Mouse (Mus musculus): ENCODE results near the gene Ddr1.

Ddr1 gene

DNA sequence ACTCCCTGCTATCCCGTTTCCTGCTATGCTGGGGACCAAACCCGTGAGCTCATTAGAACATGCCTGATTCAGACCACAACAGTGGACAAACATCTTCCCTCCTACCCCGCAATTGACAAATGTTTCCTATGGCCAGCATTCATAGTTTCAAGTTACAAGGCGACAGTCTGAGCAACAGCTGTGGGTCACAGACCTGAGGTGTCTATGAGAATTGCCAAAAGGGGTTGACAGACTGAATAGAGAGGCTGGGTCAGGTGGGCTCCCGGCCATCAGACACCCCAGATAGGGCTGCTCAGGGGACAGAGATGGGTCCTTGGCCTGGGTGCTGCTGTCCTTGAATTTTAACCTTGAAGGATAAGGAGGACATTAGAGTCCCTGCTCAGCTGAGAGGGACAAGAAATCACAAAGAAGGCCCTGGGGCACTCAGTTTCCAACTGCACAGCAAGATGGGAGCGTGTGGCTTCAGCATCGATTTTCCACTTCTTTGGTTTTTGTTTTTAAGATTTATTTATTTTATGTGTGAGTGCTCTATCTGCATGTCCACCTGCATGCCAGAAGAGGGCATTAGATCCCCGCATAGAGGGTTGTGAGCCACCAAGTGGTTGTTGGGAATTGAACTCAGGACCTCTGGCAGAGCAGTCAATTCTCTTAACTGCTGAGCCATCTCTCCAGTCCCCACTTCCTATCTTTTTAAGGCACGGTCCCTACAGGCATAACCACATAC lies 15.4 kb upstream of the Ddr1 start:
- DNase-seq = no peak

DNA sequence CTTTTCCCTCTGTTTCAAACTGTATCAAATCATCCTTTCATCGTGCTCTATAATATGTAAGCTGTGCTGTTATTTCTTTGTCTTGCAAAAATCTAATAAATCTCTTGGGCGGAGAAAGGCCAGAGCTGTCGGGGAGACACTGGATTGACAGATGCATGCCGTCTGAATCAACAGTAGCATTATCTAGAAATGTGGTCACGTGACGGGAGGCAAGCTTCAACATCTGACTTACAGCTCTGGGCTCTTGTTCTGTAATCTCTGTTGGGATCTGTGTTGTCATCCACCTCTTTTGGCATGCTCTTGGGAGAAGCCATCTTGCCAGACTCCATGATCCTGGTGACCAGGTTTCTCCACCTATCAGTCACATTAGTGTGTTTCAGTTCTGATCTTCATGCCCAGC lies 12.7 kb upstream of the Ddr1 start:
- no peak for DNase-seq

DNA sequence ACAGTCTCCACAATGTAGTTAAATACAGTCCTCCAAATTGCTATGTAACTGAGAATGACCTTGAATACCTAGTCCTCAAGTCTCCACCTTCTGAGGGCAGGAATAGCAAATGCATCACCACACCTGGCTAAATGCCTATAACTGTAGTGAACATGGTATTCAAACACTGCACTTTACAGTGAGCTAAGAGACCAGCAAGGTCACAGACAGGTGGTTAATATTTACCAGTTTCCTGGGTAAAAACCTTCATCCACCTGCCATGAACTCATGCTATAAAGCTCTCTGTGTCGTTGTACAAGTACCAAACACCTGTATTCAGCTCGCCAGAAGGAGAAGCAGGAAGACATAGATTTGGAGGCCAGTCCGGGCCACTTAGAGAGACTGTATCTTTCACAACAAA lies 11.7 kb upstream of the Ddr1 start:
- DNase-seq = no peak

DNA sequence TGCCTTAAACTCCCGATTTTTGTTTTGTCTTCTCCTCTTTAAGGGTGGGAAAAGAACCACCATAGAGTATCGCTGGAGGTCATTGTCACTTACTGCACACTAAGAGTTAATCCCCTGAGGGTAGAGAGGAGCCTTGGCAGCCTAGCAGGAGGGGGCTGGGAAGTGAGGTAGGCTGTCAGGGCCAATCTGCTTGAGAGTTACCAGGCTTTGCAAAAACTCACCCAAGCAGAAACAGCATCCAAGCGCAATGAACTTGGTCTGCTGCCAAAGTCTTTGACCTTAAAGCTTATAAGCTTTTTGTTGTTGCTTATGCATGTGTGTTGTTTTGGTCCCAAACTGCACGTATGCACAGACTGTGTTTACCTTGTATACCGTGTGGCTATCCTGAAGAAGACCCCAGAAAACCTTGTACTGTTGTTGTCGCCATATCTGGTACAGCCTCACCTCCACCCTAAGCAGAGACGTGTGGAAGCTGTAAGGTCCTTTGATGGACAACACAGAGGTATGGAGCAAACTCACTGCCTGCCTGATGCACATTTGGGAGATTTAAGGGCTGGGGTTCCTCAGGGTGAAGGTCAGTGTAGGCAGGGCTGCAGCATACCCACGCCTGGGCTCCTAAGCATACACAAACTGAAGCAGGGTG lies 6.4 kb upstream of the Ddr1 start:
- DNase-seq = no peak

DNA sequence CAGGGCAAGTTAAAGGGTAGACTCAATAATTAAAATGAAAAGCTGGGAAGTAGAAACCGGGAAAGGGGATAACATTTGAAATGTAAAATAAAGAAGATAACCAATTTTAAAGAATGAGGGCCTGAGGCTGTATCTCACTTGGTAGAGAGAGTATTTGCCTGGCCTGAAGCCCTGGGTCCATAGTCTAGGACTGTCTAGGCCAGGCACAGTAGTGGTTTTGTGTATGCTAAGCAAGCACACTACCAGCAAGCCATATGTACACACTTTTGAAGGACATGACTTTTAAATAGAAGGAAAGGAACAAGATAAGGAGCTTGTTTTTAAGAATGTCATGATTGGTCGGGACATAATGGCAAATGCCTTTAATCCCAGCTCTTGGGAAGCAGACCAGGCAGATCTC lies 4.2 kb upstream of the Ddr1 start:
- no peak for DNase-seq

DNA sequence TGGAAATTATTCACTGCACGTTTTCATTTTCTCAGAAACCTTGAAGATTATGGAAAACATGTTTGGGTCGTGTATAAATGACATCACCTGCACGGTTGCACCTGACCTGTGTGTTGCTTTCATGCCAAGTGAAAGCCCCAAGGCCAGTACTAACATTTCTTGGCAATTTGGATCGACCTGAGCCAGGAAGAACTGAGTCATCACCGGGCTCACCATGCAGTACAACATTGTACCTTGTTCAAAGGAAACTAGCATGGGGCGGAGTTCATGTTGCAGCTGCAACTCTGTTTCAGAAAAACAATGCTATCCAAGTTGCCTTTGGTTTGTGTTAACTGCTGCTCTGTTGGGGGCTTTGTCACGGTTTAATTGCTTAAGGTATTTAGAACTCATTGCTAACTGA lies 3.5 kb upstream of the Ddr1 start:
- DNase-seq = no peak

DNA sequence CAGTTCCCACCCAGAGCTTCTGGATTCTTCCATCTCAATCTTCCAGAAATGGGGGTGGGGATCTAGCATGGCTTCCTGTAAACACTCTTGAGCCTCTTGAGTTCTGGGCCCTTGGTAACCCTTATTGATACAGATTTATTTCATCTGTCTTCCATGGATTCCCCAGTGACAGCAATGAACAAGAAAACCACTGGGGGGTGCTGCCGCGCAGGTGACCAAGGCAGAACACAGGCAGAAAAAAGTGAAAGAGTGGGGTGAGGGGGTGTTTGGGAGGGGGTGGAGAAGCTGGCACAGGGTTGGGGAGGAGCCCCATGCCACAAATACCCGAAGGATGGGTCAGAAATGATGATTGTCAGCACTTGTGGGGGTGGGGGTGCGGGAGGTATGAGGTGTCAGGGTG lies 1.4 kb upstream of the Ddr1 start:
- no peak for DNase-seq

DNA sequence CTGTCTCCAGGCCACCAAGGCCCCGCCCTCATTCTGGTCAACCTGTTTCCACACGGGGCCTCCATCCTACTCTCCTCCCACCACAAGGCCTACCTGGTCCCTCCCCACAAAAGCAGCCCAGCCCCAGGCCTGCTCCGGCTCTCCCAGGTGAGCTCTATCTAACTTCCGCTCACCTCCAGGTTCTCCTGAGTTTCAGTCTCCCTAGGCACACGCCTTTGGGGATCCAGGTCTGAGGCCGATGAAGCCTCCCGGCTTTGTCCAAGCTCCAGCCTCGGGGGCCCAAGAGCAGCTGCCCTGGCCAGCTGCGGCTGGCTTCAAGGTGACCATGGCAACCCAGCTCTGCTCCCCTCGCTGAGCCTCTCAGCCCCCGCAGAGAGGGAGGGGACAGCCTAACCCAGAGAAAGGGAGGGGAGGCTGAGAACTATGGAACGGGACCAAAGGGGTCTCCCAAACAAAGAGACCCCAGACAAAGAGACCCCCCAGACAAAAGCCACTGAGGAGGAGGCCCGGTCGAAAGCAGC lies 610 bp downstream of the Ddr1 start:
- DNase-seq = no peak

DNA sequence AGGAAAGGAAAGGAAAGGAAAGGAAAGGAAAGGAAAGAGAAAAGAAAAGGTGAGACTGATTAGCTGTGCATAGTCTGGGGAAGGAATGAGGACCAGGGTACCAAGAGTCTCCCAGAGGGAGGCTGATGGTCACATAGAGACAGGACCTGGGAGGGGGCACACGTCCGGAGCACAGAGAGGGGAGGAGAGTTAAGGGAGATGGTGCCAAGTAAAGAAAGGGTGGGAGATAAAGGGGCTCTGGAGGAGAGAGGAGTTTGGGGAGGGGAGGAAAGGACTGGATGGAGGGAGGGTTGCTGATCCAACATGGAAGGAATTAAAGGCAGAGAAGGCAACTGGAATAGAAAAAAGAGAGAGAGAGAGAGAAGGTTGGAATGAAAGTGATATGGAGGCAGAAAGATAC lies 1.4 kb downstream of the Ddr1 start:
- DNase-seq = no peak

DNA sequence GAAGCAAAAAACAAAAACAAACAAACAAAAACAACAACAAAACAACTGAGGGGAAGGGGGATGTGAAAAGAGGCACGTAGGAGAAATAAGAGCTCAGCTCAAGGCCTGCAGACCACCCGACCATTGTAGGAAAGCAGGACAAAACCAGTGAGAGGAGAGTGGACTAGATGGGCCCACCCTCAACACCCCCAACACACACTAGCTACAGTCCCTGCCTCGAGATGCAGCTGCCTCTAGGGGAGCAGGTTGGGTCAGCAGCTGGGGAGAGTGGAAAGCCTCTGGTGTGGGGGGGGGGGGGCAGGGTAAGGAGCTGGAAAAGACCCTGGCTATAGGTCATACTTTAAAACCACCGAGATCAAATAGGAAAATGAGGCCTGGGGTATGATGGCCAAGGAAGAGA lies 1.8 kb downstream of the Ddr1 start:
- no peak for DNase-seq

DNA sequence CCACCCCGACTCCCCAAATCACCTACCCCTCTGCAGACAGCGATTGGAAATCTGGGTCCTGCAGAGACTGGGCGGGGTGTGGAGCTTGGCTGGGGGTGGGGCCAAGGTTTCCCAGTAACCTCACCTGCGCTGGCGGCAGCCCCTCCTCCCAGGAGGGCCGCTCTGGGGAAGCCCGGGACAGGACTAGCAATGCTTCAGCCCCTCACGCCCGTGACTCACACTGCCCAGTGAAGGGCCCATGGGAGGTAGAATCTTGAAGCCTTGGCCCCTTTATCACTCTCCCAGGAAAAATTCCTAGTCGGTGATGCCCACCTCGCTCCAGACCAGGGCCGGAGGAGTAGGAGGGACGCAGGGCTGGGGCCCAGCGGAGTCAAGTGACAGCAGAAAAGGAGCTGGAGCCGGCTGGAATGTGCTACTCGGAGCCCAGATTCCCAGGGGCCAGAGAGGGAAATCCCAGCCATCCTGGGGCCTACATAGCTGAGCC lies 2.4 kb downstream of the Ddr1 start:
- peak; percentile 59 for DNase-seq

DNA sequence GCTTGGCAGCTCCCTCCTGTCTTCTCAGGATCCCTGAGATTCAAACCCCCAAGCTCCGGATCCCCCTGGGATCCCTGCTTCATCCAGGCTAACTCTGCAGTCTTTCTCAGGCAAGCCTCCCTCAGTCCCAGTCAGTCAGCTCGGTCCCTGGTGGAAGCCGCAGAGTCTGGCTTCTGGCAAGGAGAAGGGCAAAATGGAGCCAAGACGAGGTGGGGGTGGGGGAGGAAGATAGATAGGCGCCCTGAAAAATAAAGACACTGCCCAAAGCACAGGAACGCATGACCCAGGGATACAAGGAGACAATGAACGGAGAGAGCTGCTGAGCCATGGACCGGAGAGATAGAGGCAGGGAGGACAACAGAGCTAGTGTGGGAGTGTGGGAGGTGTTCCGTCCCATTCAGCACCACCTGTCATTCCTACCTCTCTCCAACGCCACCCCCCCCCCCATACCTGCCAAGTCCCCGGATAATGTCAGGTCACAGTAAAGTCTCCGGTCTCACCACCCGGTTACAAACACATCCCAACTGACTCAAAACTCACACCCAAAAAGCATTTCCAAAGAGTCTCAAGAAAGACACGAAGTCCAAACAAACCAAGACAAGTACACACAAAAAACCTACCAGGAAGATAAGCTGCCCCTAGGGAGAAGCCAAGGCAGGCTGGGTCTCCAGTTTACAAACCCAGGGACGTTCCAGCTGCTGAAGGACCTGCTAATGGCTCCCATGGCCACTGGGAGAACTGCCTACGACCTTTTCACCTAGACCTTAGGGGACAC lies 3.0 kb downstream of the Ddr1 start:
- DNase-seq = peak; percentile 53

DNA sequence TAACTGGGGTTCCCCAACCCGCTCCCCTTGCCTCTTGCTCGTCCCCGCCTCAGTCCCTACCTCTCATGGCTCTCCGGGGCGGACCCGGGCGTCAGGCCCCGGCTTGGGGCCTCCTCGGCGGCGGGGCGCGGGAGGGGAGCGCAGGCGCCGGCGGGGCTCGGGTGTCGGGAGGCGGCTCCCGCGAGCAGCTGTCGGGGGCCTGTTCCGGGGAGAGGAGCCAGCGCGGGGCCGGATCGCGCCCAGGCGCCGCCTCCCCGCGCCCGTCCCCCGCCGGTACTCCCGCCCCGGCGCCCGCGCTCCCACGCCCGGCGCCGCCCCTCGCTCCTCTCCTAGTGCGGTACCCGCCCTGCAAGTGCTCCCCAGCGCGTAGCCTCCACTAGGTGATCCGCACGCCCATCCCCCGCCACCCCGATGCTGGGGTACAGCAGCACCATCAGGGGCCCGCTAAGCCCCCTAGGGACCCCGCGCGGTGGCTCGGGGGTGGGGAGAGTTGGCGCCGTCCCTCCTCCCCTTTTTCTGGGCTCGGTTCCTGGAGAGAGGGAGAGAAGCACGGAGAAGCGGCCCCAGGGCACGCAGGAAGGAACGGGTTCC lies 4.0 kb downstream of the Ddr1 start:
- DNase-seq = peak; percentile 83

DNA sequence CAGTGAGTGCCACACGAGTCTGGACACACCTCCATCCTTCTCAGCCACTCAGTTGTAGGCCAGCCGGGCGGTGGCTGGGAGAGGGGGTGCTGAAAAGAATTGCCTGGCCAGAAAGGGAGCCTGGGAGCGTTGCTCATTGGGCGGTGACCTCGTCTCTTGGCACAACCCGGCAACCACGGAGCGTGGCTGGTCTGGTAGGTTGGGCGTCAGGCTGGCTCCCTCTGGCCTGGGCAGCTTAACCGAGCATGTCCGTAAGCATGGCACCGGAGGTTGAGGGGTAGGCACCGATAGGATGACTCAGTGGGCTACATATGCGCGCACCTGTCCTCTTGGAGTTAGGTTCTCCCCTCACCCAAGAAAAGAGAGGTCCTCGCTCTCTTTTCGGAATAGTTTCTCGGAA lies 4.5 kb downstream of the Ddr1 start:
- DNase-seq = peak; percentile 81

DNA sequence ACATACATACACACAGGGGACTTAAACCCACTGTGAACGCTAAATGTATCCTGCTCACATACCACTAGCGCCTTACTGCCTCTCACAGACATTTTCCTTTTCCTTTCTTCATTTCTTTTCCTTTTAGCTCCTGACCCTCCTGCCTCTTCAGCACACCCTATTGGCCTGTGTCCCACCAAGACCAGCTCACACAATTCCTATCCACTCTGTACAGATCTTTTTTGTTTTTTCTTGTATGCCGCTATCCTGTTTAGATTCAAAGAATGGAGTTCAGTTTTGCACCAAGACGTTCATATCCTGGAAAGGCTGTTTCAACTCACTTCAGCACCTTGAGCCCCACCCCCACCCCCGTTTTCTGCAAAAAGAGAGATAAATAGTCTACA lies 5.9 kb downstream of the Ddr1 start:
- DNase-seq = no peak

DNA sequence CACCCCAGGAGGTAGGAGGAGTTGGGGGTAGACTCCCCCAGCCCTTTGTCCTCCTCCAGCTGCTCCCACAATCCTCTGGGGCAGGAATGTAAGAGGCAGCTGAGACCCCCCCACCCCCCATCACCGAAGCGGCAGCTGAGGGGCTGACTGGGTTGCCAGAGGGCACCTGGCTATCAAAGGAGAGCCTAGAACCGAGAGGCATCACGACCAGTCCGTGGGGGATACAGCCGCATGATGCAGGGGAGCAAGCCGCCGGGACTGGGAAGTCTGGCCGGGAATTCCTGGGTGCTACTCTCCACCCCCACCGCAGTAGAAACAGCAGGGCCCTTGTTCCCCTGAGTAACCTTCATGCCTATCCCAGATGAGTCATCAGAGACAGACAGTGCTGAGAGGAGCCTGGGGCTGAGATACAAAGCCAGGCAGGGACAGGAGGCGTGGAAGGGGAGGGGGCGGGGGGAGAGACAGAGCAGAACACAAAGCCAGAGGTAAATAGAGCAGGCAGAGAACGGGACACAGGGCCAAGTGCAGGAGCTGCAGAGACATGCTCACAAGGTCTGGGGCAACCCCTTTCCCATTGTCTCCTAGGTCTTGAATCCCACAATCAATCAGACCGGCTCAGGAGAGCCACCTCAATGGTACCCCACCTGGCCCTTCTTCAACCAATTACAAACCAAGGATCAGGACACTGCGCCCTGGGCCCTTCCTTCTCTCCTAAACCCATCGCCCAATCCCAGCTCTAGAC lies 6.5 kb downstream of the Ddr1 start:
- peak; percentile 55 for DNase-seq

DNA sequence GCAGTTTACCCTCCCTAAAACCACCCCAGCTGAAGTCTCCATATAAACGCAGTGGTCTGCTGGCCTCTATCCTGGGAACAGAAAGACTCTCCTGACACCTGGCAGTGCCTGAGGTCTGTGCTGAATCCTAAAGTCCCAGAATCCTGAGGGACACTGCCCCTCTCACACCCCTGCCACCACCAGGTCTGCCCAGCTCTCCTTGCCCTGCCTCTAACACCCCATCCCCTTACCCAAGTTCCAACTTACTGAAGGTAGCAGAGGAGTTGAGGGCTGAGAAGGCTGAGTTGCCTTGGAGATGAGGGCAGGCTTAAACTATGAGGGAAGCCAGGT lies 7.0 kb downstream of the Ddr1 start:
- DNase-seq = peak; percentile 42

DNA sequence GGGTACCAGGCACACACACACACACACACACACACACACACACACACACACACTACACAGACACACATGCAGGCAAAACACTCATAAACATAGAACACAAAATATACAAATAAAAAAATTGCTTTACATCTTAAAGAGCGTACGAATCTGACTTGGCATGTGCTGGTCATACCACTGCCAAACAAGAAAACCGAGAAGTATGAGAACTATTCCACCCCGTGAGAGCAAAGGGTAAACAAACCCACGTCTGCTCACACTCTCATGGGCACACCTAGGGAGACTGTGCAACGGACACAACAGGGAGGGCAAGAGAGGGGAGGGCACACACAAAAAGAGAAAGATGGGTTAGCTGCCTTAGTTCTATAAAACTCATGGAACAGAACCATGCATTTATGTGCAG lies 7.7 kb downstream of the Ddr1 start:
- DNase-seq = no peak

DNA sequence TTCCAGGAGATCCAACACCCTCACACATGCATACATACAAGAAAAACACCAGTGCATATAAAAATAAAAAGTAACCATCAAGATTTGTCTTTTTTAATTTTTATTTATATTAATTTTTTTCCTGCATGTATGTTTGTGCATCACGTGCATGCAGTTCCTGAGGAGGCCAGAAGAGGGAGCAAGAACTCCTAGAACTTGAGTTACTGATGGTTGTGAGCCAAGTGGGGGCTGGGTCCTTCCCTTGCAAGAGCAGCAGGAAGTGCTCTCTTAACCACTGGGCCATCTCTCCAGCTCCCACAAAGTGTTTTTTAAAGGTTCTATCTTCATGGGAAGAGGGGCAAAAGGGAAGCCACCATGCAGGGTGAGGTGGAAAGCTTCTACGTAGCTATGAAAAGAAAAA lies 9.1 kb downstream of the Ddr1 start:
- no peak for DNase-seq

DNA sequence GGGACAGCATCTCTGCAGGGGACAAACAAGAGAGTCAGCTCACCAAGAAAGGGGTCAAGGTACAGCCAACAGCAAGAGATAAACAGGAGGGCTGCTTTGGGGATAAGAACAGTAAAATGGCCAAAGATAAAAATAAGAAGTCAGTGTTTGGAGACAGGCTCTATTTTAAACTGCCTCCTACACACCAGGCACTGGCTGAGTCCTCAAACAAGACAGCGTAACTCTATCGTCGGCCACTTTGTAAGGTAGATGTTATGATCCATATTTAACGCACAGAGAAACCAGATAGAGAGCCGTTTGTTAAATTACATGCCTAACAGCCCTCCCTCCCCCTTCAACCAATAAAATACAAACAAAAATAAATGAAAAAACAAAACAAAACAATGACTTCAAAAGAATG lies 10.5 kb downstream of the Ddr1 start:
- no peak for DNase-seq

DNA sequence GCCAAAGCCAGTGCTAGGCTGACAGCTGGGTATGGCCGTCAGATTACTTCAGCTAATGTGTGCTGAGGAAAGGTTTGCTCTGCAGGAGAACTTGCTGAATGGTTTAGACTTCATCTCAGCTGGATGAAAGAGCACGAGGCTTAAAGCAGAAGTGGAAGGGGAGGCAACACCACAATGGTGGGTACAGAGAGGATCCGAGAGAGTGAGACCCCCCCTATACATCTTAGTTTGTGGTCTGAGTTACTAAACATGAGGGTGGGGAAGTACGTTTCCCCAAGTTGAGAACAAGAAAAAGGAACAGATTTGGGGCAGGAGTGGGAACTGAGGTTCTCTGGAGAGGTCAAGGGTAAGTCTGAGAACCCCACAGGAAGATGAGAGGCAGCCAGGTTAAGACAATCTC lies 12.1 kb downstream of the Ddr1 start:
- DNase-seq = no peak

DNA sequence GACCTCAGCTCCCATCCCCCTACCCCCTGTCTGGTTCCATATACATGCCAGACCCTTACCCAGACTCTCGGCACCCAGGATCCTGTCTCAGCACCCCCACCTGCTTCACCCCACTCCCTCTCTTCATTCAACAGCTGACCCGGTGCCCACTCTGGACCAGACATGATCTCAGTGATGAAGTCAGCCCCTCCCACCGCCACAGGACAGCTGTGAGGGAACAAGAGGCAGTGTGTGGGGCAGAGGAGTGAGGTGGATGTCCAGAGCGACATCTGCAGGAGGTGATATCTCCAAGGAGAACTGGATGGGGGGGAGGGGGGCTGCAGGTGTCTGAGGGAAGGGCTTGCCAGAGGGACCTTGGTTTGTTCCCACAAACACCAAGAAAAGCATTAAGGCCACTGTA lies 12.6 kb downstream of the Ddr1 start:
- DNase-seq = no peak
